Mouse (Mus musculus): ENCODE results near the gene Ndrg4. TPM values are rescaled to one million over a fixed set of nuclear protein-coding genes. Genes with fewer than 3 reads are reported as not detected.
"Not testable (repeated sequence)": the region's sequence is repeated elsewhere in the genome, so short reads cannot be mapped to it uniquely, and the experiment has no call there.

Ndrg4 gene
- polyA plus RNA-seq, 1 experiment from 2014 or later, result 20.6 TPM

- no peak overlapping the region for H3K27ac ChIP-seq (replicated peaks)
- 91% methylated on average over 6 of the region's 6 CpGs for WGBS
These were observed 15.2 kb upstream of the Ndrg4 start for GRCm38 (mm10) chr8:95661575-95661974.

GRCm38 (mm10) chr8:95662885-95663598, 13.7 kb upstream of the Ndrg4 start:
- Histone ChIP-seq H3K4me1 (no peaks in the 10 kb centered on the region), H3K9me3 (no peaks in the 10 kb centered on the region), H3K27ac (replicated peaks) (no peak overlapping the region), H3K4me3 (no peak overlapping the region), H3K36me3 (replicated peaks) (no peaks in the 10 kb centered on the region), H3K27me3 (replicated peaks; ENCODE audit: low read depth, poor library complexity, severe bottlenecking) (no peaks in the 10 kb centered on the region)
- 89% methylated on average over 7 of the region's 7 CpGs for WGBS
- DNase-seq (ENCODE audit: low spot score), result no peak

More at GRCm38 (mm10) chr8:95661575-95661974, 15.2 kb upstream of the Ndrg4 start:
- H3K9me3 ChIP-seq, result no peaks in the 10 kb centered on the region
- H3K36me3 ChIP-seq (replicated peaks), result no peaks in the 10 kb centered on the region
- no peaks in the 10 kb centered on the region for H3K27me3 ChIP-seq (replicated peaks; ENCODE audit: low read depth, poor library complexity, severe bottlenecking)
- 0 out of 2 replicates have a peak, but pooled peaks cover 2% of the 10 kb centered on the region for H3K4me1 ChIP-seq
- DNase-seq (ENCODE audit: low spot score), result no peak
- no peak overlapping the region for H3K4me3 ChIP-seq

- WGBS, result 81% methylated on average over 4 of the region's 4 CpGs
- no peaks in the 10 kb centered on the region for H3K4me1 ChIP-seq
- H3K36me3 ChIP-seq (replicated peaks), result no peaks in the 10 kb centered on the region
- no peaks in the 10 kb centered on the region for H3K9me3 ChIP-seq
- DNase-seq (ENCODE audit: low spot score), result no peak
- no peak overlapping the region for H3K27ac ChIP-seq (replicated peaks)
- H3K4me3 ChIP-seq, result no peak overlapping the region
- no peaks in the 10 kb centered on the region for H3K27me3 ChIP-seq (replicated peaks; ENCODE audit: low read depth, poor library complexity, severe bottlenecking)
These were observed 13.2 kb upstream of the Ndrg4 start for GRCm38 (mm10) chr8:95663599-95663949.

- H3K27me3 ChIP-seq (replicated peaks; ENCODE audit: low read depth, poor library complexity, severe bottlenecking); H3K36me3 ChIP-seq (replicated peaks); H3K9me3 ChIP-seq; DNase-seq (ENCODE audit: low spot score); H3K27ac ChIP-seq (replicated peaks); H3K4me1 ChIP-seq; H3K4me3 ChIP-seq: not testable (repeated sequence)
- 94% methylated on average over 11 of the region's 11 CpGs for WGBS
These were observed 10.8 kb upstream of the Ndrg4 start for GRCm38 (mm10) chr8:95665813-95666452.

- Histone ChIP-seq H3K4me3 (no peak overlapping the region), H3K36me3 (replicated peaks) (no peaks in the 10 kb centered on the region), H3K4me1 (no peaks in the 10 kb centered on the region), H3K27ac (replicated peaks) (no peak overlapping the region), H3K27me3 (replicated peaks; ENCODE audit: low read depth, poor library complexity, severe bottlenecking) (peaks cover 10% of the 10 kb centered on the region), H3K9me3 (no peaks in the 10 kb centered on the region)
- WGBS, result 57% methylated on average over 8 of the region's 8 CpGs
- DNase-seq (ENCODE audit: low spot score), result no peak
These were observed 8.4 kb upstream of the Ndrg4 start for GRCm38 (mm10) chr8:95668163-95668958.

- Histone ChIP-seq H3K27ac (replicated peaks) (no peak overlapping the region), H3K4me3 (no peak overlapping the region), H3K4me1 (peaks cover 3% of the 10 kb centered on the region; the same call in 1 of the 2 replicates), H3K27me3 (replicated peaks; ENCODE audit: low read depth, poor library complexity, severe bottlenecking) (peaks cover 27% of the 10 kb centered on the region), H3K36me3 (replicated peaks) (no peaks in the 10 kb centered on the region), H3K9me3 (no peaks in the 10 kb centered on the region)
- DNase-seq (ENCODE audit: low spot score), result no peak
- 86% methylated on average over 2 of the region's 2 CpGs for WGBS
These were observed 6.8 kb upstream of the Ndrg4 start for GRCm38 (mm10) chr8:95669967-95670366.

- Histone ChIP-seq H3K4me3 (no peak overlapping the region), H3K27me3 (replicated peaks; ENCODE audit: low read depth, poor library complexity, severe bottlenecking) (peaks cover 45% of the 10 kb centered on the region), H3K36me3 (replicated peaks) (no peaks in the 10 kb centered on the region), H3K27ac (replicated peaks) (no peak overlapping the region), H3K4me1 (peaks cover 4% of the 10 kb centered on the region; the same call in 1 of the 2 replicates), H3K9me3 (no peaks in the 10 kb centered on the region)
- WGBS, result 89% methylated on average over 6 of the region's 6 CpGs
- no peak for DNase-seq (ENCODE audit: low spot score)
These were observed 4.9 kb upstream of the Ndrg4 start for GRCm38 (mm10) chr8:95671861-95672260.

- no peak overlapping the region for H3K27ac ChIP-seq (replicated peaks)
- DNase-seq (ENCODE audit: low spot score), result no peak
- H3K4me3 ChIP-seq, result no peak overlapping the region
- H3K4me1 ChIP-seq, result peaks cover 9% of the 10 kb centered on the region
- 81% methylated on average over 5 of the region's 5 CpGs for WGBS
- H3K9me3 ChIP-seq, result no peaks in the 10 kb centered on the region
- peaks cover 55% of the 10 kb centered on the region for H3K27me3 ChIP-seq (replicated peaks; ENCODE audit: low read depth, poor library complexity, severe bottlenecking)
- H3K36me3 ChIP-seq (replicated peaks), result no peaks in the 10 kb centered on the region
These were observed 4.0 kb upstream of the Ndrg4 start for GRCm38 (mm10) chr8:95672811-95673210.

GRCm38 (mm10) chr8:95677591-95678023, 827 bp downstream of the Ndrg4 start:
- 1% methylated on average over 48 of the region's 48 CpGs for WGBS
- Histone ChIP-seq H3K36me3 (replicated peaks) (no peaks in the 10 kb centered on the region), H3K4me3 (peak overlapping the region; percentile 68), H3K27me3 (replicated peaks; ENCODE audit: low read depth, poor library complexity, severe bottlenecking) (peaks cover 93% of the 10 kb centered on the region), H3K9me3 (no peaks in the 10 kb centered on the region), H3K4me1 (peaks cover 17% of the 10 kb centered on the region), H3K27ac (replicated peaks) (peak overlapping the region; percentile 61)
- peak; percentile 34 for DNase-seq (ENCODE audit: low spot score)

- Histone ChIP-seq H3K4me3 (peak overlapping the region; percentile 68), H3K9me3 (no peaks in the 10 kb centered on the region), H3K36me3 (replicated peaks) (no peaks in the 10 kb centered on the region), H3K4me1 (peaks cover 17% of the 10 kb centered on the region), H3K27ac (replicated peaks) (peak overlapping the region; percentile 61; the same call in 1 of the 2 replicates), H3K27me3 (replicated peaks; ENCODE audit: low read depth, poor library complexity, severe bottlenecking) (peaks cover 87% of the 10 kb centered on the region)
- under 1% methylated on average over 60 of the region's 70 CpGs for WGBS
- DNase-seq (ENCODE audit: low spot score), result peak; percentile 60
These were observed 1.3 kb downstream of the Ndrg4 start for GRCm38 (mm10) chr8:95678024-95678611.

GRCm38 (mm10) chr8:95688073-95688672, 11.4 kb downstream of the Ndrg4 start:
- WGBS, result 86% methylated on average over 10 of the region's 10 CpGs
- Histone ChIP-seq H3K9me3 (no peaks in the 10 kb centered on the region), H3K4me3 (no peak overlapping the region), H3K36me3 (replicated peaks) (no peaks in the 10 kb centered on the region), H3K4me1 (no peaks in the 10 kb centered on the region), H3K27ac (replicated peaks) (no peak overlapping the region), H3K27me3 (replicated peaks; ENCODE audit: low read depth, poor library complexity, severe bottlenecking) (peaks cover 8% of the 10 kb centered on the region)
- DNase-seq (ENCODE audit: low spot score), result no peak

All from embryonic facial prominence, embryonic 10.5 days (tissue).